Mouse (Mus musculus) thymus, postnatal 14 days (tissue): ENCODE data around the gene Scamp4.
"Not testable (repeated sequence)": the region's sequence is repeated elsewhere in the genome, so short reads cannot be mapped to it uniquely, and the experiment has no call there.

Experiments used
- DNase-seq: peaks from one replicate; pipeline ENCODE4 v3.0.0; 2021

Gene Scamp4

DNA sequence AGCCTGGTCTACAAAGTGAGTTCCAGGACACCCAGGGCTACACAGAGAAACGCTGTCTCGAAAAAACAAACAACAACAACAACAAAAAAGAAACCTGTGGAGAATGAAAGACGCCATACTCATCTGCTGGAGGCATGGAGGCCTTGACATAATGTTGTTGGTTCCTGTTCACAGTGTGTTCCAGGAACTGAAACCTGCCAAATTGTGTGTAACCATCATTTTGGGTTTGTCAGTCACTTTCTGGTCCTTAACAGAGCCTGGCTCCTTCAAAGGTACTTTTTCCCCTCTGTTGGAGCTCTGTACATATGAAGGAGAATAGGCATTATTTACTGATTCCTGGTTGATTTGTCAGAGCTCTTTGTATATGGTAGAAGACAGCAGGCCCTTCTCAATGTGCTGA is 9.2 kb downstream of the Scamp4 start:
- no peak for DNase-seq

DNA sequence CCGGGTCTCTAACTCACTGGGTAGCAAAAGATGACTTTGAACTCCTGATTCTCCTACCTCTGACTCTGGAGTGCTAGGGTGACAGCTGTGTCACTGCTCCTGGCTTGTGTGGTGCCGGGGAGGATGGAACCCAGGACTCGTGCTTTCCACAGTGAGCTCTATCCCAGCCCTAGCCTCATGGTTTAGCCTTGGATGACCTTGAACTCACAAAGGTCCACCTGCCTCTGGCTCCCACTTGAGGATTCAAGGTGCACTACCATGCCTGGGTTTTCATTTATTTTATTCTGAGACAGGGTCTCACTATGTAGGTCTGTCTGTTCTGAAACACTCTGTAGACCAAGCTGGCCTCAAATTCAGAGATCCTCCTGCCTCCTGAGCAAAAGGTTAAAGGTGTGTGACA is 11.1 kb downstream of the Scamp4 start:
- DNase-seq: no peak

DNA sequence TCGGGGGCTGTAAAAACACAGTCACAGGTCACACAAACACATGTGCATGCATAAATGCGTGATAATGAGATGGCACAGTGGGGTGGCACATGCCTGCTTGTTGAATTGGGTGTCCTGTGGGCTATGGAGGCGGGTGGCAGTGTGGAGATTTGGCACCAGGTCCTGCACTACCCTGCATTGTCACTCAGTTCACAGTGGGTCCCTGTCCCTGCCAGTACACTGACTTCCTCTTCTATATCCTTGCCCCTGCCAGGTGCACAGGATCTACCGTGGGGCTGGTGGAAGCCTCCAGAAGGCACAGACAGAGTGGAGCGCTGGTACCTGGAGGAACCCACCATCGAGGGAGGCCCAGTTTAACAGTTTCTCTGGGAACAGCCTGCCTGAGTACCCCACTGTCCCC is 11.7 kb downstream of the Scamp4 start:
- peak; percentile 60 for DNase-seq

DNA sequence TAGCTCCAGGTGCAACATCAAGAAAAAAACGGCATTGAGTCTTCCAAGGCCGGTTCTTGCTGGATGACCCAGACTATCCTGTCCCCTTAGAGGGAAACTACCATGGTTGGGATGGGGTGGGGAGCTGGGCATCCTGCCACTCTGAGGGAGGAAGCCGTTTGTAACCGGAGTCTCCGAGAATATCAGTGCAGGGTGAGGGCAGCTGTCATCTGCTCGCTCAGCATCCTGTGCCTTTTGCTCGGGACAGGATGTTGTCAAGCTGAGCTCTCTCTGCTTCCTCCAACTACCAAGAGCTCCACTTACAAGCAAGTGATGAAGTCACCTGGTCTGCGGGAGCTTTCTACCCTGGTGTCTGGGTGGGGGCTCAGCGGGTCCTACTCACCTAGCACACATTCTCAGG is 15.5 kb downstream of the Scamp4 start:
- peak; percentile 86 for DNase-seq

DNA sequence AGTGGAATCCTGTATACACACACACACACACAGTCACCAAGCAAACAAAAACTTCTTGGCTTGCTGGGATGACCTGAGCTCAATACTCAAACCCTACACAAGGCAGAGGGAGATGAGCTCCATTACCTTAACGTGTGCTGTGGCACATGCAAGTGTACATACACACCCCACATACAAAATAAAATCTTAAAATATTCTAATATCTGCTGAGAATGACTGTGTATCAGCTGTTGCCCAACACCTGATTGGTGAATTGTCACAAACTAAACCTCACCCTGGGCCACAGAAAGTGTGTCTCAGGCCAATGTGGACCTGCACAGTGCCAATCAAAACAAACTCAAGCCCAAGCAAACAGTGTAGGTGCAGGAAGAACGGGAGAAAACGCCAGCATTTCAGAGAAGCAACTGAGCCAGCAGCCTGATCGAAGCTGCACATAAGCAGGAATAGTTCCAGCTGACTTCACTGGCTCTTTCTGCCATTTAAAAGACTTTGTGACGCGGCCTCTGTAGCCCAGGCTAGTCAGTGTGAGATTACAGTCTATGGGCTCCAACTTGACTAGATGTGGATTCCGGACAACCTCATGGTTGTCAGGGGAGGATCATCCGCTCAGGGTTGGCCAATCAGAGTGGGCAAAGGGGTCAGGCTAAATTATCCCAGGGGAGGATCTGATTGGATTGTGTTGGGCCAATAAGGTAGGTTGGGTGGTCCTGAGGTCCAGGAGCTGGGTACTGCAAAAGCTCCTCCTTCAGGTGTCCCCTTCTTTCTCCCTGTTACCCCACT is 17.0 kb downstream of the Scamp4 start:
- no peak for DNase-seq

DNA sequence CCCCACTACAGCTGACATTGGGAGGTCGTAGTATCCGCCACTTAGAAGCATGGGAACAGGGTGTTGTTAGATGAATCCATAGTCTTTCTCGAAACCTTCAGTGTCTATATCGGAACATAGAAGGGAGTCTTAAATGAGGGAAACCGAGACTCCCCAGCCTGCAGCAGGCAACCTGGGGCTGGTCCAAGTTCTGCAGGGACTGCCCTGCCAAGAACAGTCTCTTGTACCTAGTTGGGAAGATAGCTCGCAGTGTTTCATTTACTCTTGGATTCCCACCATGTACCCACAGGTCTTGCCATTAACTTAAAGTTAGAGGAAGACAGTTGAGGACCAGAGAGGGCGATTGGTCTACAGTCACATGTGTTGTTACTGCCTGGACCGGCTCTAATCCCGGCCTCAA is 17.7 kb downstream of the Scamp4 start:
- no peak for DNase-seq

DNA sequence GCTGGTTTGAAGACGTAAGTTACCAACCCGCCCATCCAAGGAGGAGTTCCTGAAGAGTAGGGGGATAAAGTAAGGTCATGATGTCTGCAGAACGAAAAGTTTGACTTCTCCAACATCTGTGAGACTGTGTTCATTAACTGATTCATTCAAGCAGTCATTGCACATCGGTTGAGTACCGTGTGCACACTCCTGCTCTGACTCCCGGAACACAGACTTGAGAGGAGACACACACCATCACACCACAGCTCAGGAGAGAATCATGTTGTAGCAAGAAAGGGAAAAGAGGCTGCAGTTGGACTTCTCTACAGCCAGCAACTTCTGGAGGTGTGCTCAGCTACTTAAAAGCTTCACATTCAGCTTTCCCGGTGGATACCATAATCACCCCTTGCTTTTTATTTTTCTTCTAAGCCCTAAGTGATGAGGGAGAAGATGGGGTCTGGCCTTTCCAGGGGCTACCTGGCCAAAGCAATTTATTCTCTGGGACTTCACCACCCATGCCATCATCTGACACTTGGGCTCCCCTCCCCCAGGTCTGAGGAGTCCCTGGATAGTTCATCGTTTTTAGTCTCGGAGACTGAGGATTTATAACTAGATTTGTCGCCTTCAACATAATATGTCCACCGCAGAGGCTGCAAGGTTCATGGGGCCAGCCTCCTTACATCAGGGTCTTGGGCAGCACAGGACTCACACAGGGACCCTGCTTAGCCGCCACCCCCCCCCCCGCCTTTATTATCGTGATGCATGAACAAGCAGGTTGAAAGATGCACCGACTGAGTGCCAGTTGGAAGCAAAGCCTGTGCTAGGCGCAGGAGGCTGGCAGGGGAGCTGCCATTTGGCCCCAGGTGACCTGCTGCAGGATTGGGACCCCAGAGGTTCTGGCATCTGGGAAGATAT is 18.4 kb downstream of the Scamp4 start:
- peak; percentile 43 for DNase-seq

DNA sequence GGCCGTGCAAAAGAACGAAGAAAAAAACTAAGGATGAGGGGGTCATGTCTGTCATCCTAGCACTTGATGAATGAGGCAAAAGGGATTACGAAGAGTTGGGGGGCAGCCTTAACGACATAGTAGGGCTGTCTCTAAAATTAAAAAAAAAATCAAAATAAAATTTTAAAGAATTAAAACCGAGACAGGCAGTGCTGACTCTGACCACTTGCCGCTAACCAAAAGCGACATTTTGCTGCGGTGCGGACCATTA is 18.9 kb downstream of the Scamp4 start:
- no peak for DNase-seq

DNA sequence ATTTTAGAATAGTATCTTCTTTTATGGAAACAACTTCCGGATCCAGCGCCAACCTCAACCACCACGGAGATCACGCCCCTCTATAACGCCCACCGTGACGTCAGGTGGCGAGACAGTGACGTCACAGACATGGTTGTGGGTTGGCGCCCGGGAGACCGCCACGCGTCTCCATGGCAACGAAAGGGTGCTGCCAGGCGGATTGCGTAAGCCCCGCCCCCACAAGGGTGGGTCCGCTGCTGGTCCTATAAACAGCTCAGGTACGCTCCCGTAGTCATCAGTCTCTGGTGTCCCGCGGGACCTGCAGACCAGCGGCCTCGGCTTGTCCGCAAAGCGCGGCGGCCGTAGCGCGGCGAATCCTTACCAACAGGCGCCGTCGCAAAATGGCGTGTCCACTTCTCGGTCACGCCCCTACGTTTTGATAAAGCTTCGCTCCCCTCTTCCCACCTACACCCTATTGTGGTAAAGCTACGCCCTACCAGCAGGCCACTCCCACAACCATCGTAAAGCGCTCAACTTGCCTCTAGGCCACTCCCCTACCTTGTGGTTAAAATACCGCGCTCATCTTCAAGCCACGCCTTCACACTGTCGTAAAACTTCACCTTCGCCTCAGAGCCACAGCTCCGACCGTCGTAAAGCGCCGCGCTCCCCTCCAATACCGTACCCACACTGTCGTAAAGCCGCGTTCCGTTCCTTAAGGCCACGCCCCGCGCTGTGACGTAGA is 19.4 kb downstream of the Scamp4 start:
- DNase-seq: peak; percentile 99

DNA sequence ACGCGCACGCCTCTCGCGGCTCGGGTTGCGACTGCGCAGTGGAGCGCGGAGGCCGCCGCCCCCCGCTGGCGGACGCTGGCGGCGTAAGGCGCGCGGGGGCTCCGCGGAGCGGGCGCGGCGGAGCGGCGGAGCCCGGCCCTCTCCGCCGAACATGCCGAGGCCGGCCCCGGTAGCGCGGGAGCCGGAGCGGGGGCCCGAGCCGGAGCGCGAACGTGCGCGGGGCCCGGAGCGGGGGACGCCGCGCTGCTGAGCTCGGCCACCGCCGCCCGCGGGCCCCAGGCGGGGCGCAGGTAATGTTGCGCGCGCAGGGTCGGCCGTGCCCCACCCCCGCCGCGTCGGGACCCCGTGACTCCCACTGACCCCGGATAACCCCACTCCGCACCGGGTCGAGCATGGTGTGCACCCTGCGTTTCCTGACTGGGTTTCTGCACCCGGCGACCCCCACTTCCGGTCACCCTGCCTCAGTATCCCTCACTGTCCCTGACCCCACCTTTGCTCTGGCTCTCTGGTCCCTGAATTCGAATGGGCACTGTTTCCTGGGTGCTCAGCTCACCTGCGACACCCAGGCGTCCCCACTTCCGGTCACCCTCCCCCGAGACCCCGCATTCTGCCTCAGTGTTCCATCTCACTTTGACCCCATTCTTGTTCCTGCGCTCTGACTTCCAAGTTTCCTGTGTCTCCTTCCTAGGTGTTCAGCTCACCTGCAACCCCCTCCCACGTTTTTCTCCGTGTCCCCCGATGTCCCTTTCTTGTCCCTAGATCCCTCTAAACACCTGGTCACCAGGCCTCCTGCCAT is 20.2 kb downstream of the Scamp4 start, which contains the start of gene Csnk1g2:
TSS of gene Csnk1g2 (plus strand) at position 178 of the 796 bp plus-strand sequence.
- DNase-seq: peak; percentile 89

DNA sequence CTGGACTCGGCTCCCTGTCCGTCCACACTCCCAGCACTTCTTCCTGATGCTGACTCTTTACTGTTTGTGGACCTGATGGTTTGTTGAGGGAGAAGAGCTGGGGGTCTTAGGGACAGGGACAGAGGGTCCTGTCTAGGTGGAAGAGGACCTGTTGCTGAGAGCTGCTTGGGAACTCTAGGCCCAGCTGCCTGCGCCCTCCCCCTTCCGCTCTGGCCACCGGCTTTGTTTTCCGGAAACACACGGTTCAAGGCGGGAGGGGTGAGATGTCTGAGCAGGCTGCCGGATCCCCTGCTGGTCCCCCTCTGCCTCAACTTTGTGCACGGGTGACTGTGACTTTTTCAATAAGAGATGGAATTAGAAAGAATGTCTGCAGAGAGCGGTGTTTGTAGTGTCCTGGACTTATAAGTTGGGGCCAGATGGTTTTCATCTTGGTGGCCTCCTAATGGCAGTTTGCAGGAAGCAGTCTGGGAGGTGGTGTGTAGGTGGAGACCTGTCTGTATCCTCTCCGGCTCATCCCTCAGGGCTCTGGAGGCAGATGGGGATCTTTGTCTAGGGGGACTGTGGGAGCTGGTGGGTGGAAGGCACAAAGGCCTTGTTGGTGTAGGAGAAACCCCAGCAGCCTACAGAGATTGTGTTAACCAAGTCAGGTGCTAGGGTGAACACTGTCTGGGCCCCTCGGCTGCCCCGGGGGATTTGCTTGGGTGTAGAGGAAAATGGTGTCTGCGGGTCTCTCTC is 21.0 kb downstream of the Scamp4 start:
- DNase-seq: peak; percentile 90

DNA sequence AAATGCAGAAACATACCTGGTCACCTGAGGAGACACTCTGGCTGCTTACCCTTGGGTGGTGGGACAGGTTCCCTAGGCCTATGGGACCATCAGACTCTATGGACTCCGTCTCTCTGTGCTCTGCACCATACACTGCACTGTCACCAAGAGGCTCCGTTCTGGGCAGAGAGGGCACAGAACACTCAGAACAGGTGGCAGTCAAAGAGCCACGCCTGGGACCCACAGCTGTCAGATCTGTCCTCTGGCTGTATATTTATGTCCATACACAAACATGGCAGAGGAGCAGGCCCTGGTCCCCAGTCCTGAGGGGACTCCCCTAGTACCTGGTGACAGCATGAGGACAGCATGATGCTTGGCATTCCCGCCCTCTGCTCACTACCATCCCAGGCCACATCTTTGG is 23.1 kb downstream of the Scamp4 start:
- no peak for DNase-seq

DNA sequence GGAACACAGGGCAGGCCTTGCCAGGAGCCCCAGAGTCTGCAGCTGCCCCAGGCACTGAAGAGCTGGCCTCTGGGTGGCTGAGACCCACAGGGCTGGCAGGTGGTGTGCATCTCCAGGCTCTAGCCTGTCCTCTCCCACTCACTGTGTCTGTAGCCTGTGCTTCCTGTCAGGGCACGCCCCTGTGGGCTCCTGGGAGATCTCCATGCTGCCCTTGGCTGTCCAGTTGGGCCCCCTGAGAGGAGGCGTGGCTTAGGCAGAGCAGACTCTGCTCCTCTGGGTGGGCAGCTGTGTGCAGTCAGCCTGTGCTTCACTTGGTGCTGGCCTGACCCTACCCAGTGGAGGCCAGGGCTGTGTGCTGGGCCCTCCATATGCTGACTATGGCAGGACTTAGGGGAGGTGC is 25.0 kb downstream of the Scamp4 start:
- DNase-seq: no peak

DNA sequence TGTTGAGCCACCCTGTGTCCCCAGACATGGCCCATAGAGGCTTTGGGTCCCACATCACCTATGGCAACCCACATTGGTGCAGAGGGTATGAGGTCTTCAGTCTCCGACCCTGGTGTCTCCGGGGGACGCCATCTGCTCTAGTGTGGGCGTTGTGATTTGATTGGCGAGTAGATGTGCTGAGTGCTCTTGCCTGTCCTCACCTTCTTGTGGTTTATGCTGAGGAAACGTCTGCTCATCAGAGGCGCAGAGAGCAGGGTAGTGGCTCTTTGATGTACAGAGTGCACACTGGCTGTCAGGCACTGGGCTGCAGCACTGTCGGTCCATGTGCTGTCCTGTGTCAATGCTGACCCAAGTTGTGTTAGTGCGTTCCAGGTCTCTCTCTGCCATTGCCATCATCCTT is 26.3 kb downstream of the Scamp4 start:
- DNase-seq: no peak

DNA sequence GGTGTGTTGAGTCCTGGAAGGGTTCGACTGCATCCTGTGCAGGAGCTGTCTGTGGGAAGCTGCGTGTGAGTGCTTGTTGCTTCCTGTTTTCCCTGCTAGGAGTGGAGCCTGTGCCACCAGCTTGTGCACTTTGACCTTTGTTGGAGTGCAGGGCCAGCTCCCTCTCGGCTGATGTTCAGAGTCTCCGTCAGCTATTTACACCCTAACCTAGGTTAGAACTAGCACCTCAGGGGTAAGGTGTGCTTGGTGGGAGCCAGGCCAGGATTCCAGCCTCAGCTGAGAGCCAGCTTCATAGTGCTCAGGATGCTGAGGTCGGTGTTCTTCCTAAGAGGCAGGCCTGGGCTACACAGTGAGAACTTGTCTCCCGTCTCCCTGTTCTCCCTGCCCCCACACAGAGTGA is 32.7 kb downstream of the Scamp4 start:
- DNase-seq: no peak

DNA sequence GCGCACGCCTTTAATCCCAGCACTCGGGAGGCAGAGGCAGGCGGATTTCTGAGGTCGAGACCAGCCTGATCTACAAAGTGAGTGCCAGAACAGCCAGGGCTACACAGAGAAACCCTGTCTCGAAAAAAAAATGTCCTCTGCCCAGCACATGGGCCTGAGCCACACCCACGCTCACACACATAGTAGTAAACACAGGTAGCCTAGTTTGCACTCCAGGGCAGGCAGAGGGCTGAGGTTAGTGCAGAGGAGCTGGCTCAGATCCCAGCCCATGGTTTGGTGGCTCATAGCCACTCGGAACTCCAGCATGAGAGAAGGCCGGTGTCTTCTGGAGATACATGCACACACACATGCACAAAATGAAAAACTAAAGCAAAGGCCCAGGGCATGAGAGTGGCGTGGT is 44.3 kb downstream of the Scamp4 start:
- no peak for DNase-seq

DNA sequence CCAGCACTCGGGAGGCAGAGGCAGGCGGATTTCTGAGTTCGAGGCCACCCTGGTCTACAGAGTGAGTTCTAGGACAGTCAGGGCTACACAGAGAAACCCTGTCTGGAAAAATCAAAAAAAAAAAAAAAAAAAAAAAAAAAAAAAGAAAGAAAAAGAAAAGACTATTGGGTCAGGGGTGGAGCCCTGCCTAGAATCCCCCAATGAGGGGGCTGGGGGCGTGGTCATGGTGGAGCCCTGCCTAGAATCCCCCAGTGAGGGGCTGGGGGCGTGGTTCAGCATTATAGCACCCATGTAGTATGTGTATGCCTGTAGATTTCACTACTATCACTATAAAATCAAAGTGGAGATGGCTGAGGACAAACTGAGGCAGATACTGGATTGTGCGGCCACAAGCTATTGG is 47.2 kb downstream of the Scamp4 start:
- DNase-seq: not testable (repeated sequence)

DNA sequence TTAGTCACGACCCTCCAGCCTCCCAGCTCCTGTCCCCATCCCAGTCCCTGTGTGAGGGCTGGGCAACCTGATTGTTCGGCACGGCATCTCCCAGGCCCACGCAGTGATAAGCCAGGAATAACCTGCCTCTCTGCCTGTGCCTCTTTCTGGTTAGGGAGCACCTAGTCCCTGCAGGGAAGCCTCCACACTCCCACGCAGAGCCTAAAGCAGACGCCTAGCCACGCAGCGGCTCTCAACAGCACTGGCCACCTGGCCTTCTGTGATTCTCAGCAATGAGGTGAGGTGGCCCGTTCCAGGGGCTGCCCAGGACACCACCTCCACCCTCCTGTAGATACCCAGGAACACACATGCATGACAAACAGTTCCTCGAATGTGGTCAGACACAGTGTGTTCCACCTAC is 47.7 kb downstream of the Scamp4 start:
- DNase-seq: no peak

DNA sequence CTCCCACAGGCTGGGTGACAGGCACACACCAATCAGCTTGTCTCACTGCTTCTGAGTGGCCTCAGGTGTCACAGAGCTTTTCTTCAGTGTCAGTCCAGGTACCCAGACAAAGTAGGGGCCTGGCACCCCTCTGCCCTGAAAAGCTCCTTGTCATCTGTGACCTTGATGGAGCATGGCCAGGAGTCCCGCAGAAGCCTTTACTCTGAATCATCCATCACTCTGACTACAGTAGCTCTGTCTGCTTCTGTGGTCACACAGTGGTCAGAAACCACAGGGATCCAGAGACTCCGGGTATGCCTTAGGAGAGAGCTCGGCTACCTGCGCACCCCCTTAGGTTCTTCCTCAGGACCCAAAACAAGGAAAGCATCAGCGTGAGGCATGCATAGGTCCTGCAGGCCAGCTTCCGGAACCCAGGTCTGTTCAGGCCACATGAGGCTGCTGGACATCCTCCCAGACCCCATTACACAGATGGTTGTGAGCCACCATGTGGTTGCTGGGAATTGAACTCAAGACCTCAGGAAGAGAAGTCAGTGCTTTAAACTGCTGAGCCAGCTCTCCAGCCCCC is 50.6 kb downstream of the Scamp4 start:
- no peak for DNase-seq

DNA sequence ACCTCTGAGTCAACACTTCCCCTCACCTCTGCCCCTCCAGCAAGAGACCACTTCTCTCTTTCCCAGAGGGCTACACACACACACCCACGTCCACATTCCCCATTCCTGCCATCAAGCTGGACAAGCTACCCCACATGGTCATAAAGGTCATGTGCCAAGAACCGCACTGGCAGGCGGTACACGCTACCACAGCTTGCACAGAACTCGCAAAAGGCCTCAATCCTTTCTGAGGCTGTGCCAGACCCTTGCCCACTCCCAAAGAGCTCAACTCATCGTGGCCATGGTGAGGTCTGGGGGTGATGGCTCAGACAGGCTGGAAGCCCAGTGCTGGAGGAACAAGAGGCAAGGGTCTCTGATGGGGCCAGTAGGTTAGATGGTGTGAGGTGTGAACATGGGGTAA is 52.2 kb downstream of the Scamp4 start:
- no peak for DNase-seq

DNA sequence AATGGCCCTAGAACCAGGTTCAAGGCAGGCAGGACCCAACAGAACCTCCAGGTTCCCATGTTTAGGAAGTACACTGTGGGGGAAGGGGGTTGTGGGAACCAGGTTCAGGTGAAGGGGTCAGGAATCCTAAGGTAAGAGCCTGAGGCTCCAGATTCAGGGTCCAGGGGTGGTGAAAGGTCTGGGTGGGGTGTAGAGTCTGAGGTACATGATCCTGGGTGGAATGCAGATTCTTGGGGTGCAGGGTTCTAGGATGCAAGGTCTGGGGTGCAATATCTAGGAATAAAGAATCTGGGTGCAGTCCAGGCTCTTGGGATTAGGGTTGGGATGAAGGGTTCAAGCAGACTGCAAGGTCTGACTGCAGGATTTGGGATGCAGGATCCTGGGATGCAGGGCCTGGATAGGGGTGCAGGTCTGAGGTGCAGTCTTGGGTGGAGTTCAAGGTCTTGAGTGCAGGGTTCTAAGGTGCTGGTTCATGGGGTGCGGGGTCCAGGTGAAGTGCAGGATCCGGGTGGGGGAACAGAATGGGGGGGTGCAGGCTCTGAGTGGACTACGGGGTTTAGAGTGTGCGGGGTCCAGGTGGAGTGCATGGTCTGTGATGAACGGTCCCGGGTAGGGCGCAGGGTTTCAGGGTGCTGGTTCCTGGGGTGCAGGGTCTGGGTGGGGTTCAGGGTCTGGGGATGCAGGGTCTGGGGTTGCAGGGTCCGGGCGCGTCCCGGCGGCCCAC is 52.9 kb downstream of the Scamp4 start:
- DNase-seq: no peak
